Mouse (Mus musculus) midbrain, embryonic 15.5 days (tissue): ENCODE results near the gene Nlrc5. TPM values are rescaled to one million over a fixed set of nuclear protein-coding genes. Genes with fewer than 3 reads are reported as not detected.
A peak's percentile ranks its signal among the peaks of the same experiment; 100 is the strongest.

Experiments used
- ATAC-seq: fragments of 200-750 bp; cut with Nextera tagmentation; replicated peaks from 2 replicates; pipeline ENCODE4 v1.8.0; 2017; ENCODE audit warnings: moderate TSS enrichment
- H3K27ac ChIP-seq: fragments of 300-500 bp; sonication (generic); 2 replicates; pipeline ENCODE4 v1.5.1; 2015; ENCODE audit warnings: mild to moderate bottlenecking, inconsistent platforms
- H3K27me3 ChIP-seq: fragments of 300-500 bp; sonication (generic); replicated peaks from 2 replicates; pipeline ENCODE4 v1.6.1; 2015; ENCODE audit warnings: inconsistent platforms
- H3K36me3 ChIP-seq: fragments of 300-500 bp; sonication (generic); replicated peaks from 2 replicates; pipeline ENCODE4 v1.6.1; 2015; ENCODE audit warnings: inconsistent platforms
- H3K4me1 ChIP-seq: fragments of 300-500 bp; sonication (generic); 2 replicates; pipeline ENCODE4 v1.6.1; 2015; ENCODE audit warnings: inconsistent platforms
- H3K4me2 ChIP-seq: fragments of 300-500 bp; sonication (generic); 2 replicates; pipeline ENCODE4 v1.6.1; 2015; ENCODE audit warnings: inconsistent platforms, mild to moderate bottlenecking, moderate library complexity
- H3K4me3 ChIP-seq: fragments of 300-500 bp; sonication (generic); 2 replicates; pipeline ENCODE4 v1.5.1; 2015; ENCODE audit warnings: mild to moderate bottlenecking, inconsistent platforms
- H3K9ac ChIP-seq: fragments of 300-500 bp; sonication (generic); 2 replicates; pipeline ENCODE4 v1.6.1; 2015; ENCODE audit warnings: mild to moderate bottlenecking, inconsistent platforms
- H3K9me3 ChIP-seq: fragments of 300-500 bp; sonication (generic); 2 replicates; pipeline ENCODE4 v1.6.1; 2016; ENCODE audit warnings: inconsistent platforms
- WGBS: fragments of 180-500 bp; shearing (Covaris S2); methylation state at CpG from one replicate; pipeline ENCODE4 v1.1.7; 2015; ENCODE audit warnings: mixed read lengths; 5-methylcytosine and 5-hydroxymethylcytosine counted together
- polyA plus RNA-seq: library from polyadenylated mRNA; unstranded; fragments of >200 nt; fragmentation: Nextera tagmentation; extraction: Ambion mirVana; gene quantifications from 2 replicates; pipeline ENCODE4 v1.2.1, GENCODE M21; 2015

Gene Nlrc5
- polyA plus RNA-seq: 0.45 and 0.52 TPM in 2 replicates

DNA sequence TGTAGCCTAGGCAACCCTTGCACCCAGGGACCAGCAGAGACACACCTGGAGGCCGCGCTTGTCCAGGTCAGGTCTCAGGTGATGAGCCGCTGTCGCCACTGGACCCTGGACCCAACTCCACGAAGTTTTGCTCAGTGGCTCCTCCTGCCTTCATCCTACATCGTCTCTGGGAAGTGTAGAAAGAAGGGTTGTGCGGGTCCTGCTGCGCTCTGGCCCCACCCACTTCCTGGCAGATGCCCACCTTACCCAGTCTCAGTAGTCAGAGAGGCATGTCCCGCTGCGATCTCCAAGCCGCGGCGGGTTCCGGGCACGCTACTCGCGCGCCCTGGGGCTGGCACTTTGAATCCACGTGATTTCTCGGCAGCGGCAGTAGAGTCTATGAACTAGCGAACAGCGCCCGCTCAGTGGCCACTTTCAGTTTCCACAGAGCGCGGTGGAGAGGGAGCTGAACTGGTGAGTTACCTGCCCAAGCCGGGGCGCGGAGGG is at the start of gene Nlrc5:
Gene Nlrc5 (plus strand): TSS at position 376 of the 486 bp plus-strand sequence.
- no peak; the same call in 1 of the 2 replicates for ATAC-seq
- no peaks in the 10 kb centered on the region for H3K36me3 ChIP-seq
- H3K9me3 ChIP-seq: no peaks in the 10 kb centered on the region
- H3K4me2 ChIP-seq: peak within 1 kb of the TSS; percentile 84
- peak within 1 kb of the TSS; percentile 40 for H3K9ac ChIP-seq
- 2% methylated on average over 29 of the region's 29 CpGs for WGBS
- H3K27ac ChIP-seq: no peak within 1 kb of the TSS
- H3K27me3 ChIP-seq: peaks cover 18% of the 10 kb centered on the region
- peak within 1 kb of the TSS; percentile 41 for H3K4me3 ChIP-seq
- peaks cover 9% of the 10 kb centered on the region for H3K4me1 ChIP-seq

DNA sequence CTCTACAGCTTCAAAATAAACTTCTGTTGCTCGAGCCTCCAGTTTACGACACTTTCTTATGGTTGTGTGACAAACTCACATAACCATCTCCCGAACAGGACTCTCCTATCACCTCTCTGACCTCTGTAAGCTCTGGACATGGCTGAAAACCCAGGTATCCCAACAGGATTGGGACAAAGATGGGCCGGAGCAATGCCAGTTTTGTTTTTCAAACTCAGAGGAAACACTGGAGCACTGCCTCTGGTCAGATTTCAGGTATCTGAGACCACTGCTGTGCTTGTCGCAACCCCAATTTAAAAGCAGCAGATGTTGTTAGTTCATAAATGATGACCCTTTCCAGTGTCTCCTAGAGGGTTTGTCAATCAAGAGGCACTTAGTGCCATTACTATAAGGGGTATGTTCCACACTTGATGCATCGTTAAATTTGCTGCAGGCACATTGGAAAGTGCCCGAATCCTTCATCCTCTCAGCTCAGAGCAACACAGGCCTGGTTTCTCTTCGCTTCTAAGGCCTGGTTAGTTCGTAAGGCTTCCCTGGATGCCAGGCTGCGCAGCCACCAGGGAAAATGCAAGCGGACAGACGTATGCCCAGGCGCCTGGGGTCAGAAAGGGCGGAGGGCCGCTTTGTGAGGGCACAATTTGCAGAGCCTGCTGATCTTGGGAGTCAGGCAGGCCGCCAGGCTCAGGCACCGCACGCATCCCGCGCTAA is 48.5 kb upstream of the Nlrc5 start:
- Histone ChIP-seq H3K9me3 (no peaks in the 10 kb centered on the region), H3K9ac (peak overlapping the region; percentile 96), H3K4me2 (peak overlapping the region; percentile 92), H3K4me1 (peaks cover 23% of the 10 kb centered on the region), H3K36me3 (peaks cover 11% of the 10 kb centered on the region), H3K27me3 (no peaks in the 10 kb centered on the region), H3K4me3 (peak overlapping the region; percentile 88), H3K27ac (peak overlapping the region; percentile 95)
- WGBS: 25% methylated on average over 20 of the region's 20 CpGs
- peak; percentile 46 for ATAC-seq

DNA sequence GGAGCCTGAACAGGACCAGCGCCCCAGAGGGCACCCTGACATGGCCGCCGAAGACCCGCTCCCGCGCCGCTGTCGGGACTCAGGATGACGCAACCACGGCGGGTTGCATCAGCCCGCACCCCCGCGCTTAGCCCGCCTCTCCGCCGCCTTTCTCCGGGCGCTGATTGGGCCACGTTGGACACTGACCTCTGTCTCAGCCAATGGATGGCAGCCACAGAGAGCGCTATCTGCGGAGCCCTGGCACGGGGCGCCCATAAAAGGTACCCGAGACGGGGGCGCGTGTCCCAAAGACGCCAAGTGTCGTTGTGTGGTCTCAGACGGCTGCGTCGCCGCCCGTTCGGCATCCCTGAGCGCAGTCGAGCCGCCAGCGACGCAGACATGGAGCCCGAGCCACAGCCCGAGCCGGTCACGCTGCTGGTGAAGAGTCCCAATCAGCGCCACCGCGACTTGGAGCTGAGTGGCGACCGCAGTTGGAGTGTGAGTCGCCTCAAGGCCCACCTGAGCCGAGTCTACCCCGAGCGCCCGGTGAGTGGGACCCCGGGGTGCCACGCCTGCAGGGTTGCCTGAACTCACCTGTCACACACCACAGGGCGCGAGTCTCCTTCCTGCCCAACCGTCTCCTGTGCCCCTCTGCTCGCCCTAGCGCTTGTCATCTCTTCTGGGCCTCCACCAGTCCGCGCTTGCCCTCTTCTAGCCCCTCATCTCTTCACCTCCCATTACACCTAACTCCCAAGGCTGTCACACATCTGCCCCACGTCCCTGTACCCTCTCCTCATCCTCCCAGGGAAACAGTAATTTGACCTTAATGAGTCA is 47.7 kb upstream of the Nlrc5 start, which contains the start of gene Herpud1:
Gene Herpud1 (plus strand): TSS at position 225 of the 813 bp plus-strand sequence.
- peak within 1 kb of the TSS; percentile 95 for H3K27ac ChIP-seq
- peak within 1 kb of the TSS; percentile 96 for H3K9ac ChIP-seq
- no peaks in the 10 kb centered on the region for H3K27me3 ChIP-seq
- ATAC-seq: peak; percentile 99
- H3K4me3 ChIP-seq: peak within 1 kb of the TSS; percentile 88
- under 1% methylated on average over 65 of the region's 65 CpGs for WGBS
- peak within 1 kb of the TSS; percentile 92 for H3K4me2 ChIP-seq
- H3K36me3 ChIP-seq: peaks cover 18% of the 10 kb centered on the region
- peaks cover 23% of the 10 kb centered on the region for H3K4me1 ChIP-seq
- H3K9me3 ChIP-seq: no peaks in the 10 kb centered on the region

DNA sequence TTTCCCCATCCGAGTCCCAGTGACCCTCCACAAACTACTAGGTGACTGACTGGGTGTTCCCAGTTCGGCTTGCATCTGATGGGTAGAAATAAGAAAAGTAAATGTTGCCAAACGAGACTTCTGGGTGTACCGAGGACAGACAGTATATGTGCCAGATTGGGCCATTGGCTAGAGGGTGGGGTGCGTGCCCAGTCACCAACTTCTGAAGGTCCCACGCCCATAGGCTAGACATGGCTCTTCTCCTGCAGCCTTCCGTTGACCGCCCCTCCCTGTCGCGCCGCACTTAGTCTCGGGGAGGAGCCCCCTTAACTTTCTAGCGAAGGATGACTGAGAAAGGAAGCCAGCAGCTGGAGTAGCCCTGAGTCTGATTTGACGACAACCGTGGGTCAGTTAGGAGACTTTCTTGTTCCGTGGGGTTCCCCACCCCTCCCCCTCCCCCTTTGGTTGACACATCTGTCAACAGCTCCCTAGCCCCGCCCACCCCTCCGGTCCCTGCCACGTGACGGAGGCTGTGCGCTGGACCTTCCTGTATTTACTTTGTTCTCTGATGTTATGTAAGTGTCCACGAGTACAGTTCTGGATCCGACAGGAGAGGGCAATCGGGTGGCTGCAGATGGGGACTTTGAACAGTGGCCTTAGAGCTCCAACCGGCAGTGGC is 47.0 kb upstream of the Nlrc5 start:
- H3K4me2 ChIP-seq: peak overlapping the region; percentile 92
- H3K9ac ChIP-seq: peak overlapping the region; percentile 96
- peak overlapping the region; percentile 88 for H3K4me3 ChIP-seq
- H3K27ac ChIP-seq: peak overlapping the region; percentile 95
- peaks cover 26% of the 10 kb centered on the region for H3K36me3 ChIP-seq
- H3K9me3 ChIP-seq: no peaks in the 10 kb centered on the region
- ATAC-seq: peak; percentile 35
- H3K27me3 ChIP-seq: no peaks in the 10 kb centered on the region
- WGBS: under 1% methylated on average over 25 of the region's 25 CpGs
- peaks cover 23% of the 10 kb centered on the region for H3K4me1 ChIP-seq

DNA sequence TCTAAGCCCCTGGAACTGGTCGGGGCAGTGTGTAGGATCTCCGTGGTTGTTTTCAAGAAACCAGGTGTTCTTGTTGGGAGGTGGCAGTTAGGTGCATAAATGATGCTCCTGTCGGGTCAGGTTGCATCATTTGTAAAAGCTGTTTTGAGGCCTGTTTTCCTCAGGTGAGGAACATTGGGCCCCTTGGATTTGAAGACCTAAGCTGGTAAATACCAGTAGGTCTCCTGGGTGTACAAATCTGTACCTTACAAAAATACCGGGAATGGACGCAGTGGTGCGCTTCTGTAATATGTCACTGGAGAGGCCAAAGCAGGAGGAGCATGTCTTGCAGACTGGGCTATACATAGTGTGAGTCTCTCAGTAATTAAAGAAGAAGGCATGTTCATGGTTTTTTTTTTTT is 46.4 kb upstream of the Nlrc5 start:
- Histone ChIP-seq H3K4me2 (peak overlapping the region; percentile 92), H3K4me1 (peaks cover 23% of the 10 kb centered on the region), H3K9ac (peak overlapping the region; percentile 96), H3K36me3 (peaks cover 31% of the 10 kb centered on the region), H3K27ac (0 out of 2 replicates have a peak overlapping the region, but pooled peaks have one; percentile 6), H3K9me3 (no peaks in the 10 kb centered on the region), H3K27me3 (no peaks in the 10 kb centered on the region), H3K4me3 (peak overlapping the region; percentile 88)
- 35% methylated on average over 6 of the region's 6 CpGs for WGBS
- no peak for ATAC-seq

DNA sequence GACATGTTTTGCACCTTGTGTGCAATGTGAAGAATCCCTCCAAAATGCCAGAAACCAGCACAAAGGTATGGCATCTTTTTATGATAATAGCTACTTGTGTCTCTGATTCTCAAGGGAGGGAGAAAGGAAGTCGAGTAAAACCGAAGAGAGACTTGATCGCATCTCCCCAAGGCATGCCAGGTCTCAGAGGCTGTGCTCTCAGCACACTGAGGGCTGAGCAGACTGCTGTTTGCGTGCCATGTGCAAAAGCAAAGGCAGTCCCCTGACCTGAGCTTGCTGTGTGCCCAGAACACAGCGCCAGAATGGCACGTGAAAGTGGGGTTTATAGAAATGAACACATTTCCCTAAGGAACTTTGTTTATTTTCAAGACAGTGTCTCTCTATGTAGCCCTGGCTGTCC is 44.6 kb upstream of the Nlrc5 start:
- H3K9me3 ChIP-seq: no peaks in the 10 kb centered on the region
- no peaks in the 10 kb centered on the region for H3K27me3 ChIP-seq
- no peak for ATAC-seq
- peaks cover 39% of the 10 kb centered on the region for H3K36me3 ChIP-seq
- no peak overlapping the region for H3K4me2 ChIP-seq
- WGBS: 93% methylated on average over 6 of the region's 6 CpGs
- H3K9ac ChIP-seq: no peak overlapping the region
- no peak overlapping the region for H3K27ac ChIP-seq
- no peak overlapping the region for H3K4me3 ChIP-seq
- peaks cover 23% of the 10 kb centered on the region for H3K4me1 ChIP-seq

DNA sequence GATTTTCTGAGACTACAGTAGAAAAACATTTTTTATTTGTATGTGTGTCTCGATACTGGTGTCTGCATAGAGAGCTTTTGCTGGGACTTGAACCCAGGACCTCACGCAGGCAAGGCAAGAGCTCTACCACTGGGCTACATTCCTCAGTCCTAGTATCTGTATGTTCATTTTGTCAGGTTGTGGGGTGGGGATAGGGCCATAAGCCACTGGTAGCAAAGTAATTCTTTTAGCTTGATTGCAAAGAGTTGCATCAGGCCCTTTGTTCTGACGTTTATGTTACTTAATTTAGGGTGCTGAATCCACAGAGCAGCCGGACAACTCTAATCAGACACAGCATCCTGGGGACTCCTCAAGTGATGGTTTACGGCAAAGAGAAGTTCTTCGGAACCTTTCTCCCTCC is 43.7 kb upstream of the Nlrc5 start:
- H3K36me3 ChIP-seq: peaks cover 47% of the 10 kb centered on the region
- no peak for ATAC-seq
- no peak overlapping the region for H3K27ac ChIP-seq
- H3K4me3 ChIP-seq: no peak overlapping the region
- H3K9ac ChIP-seq: no peak overlapping the region
- H3K27me3 ChIP-seq: no peaks in the 10 kb centered on the region
- H3K4me2 ChIP-seq: no peak overlapping the region
- H3K4me1 ChIP-seq: peaks cover 22% of the 10 kb centered on the region
- no peaks in the 10 kb centered on the region for H3K9me3 ChIP-seq
- 93% methylated on average over 6 of the region's 6 CpGs for WGBS

DNA sequence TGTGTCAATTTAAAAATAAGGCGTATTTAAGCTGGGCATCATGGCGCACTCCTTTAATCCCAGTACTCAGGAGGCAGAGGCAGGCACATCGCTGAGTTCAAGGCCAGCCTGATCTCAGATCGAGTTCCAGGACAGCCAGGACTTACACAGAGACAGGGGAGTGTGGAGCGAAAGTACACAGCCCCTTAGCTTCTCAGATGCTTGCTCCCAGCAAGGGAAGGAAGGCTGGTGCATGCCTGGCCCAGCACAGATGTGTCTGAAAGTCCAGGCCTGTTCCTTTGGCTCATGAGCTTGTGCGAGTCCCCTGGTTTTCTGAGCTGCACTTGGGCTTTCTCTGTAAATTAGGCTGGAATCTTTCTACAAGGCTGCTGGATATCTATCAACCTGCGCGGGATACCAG is 43.2 kb upstream of the Nlrc5 start:
- ATAC-seq: no peak
- H3K4me3 ChIP-seq: no peak overlapping the region
- peaks cover 17% of the 10 kb centered on the region for H3K4me1 ChIP-seq
- no peaks in the 10 kb centered on the region for H3K27me3 ChIP-seq
- WGBS: 95% methylated on average over 8 of the region's 8 CpGs
- H3K36me3 ChIP-seq: peaks cover 50% of the 10 kb centered on the region
- no peak overlapping the region for H3K4me2 ChIP-seq
- no peaks in the 10 kb centered on the region for H3K9me3 ChIP-seq
- H3K9ac ChIP-seq: no peak overlapping the region
- H3K27ac ChIP-seq: no peak overlapping the region

DNA sequence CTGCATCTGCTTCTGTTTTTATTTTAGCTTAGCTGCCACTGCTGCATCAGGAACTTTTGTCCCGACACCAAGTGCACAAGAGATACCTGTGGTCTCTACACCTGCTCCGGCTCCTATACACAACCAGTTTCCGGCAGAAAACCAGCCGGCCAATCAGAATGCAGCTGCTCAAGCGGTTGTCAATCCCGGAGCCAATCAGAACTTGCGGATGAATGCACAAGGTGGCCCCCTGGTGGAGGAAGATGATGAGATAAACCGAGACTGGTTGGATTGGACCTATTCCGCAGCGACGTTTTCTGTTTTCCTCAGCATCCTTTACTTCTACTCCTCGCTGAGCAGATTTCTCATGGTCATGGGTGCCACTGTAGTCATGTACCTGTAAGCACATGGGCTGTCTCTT is 42.0 kb upstream of the Nlrc5 start:
- H3K9me3 ChIP-seq: no peaks in the 10 kb centered on the region
- peaks cover 16% of the 10 kb centered on the region for H3K4me1 ChIP-seq
- 82% methylated on average over 12 of the region's 12 CpGs for WGBS
- H3K27ac ChIP-seq: no peak overlapping the region
- H3K27me3 ChIP-seq: no peaks in the 10 kb centered on the region
- H3K4me3 ChIP-seq: no peak overlapping the region
- H3K4me2 ChIP-seq: no peak overlapping the region
- no peak overlapping the region for H3K9ac ChIP-seq
- ATAC-seq: no peak
- H3K36me3 ChIP-seq: peaks cover 50% of the 10 kb centered on the region

DNA sequence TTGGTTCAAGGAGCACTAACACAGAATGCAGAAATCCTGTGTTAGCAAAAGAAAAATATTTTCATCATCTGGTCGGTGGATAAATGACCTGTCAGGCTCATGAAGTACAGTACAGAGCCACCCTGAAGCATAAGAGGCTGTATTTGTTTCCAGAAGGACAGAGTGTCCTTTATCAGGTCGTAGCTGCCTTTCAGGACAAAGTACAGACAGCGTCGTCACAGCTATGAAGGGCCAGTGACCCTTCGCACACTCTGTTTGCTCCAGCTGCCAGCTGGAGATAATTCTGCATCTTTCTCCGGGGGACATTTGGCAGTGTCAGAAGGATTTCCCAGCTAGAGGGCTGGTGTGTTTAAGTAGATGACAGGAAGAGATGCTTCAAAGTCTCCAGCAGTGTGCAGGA is 41.5 kb upstream of the Nlrc5 start:
- ATAC-seq: no peak
- H3K27ac ChIP-seq: no peak overlapping the region
- no peak overlapping the region for H3K4me2 ChIP-seq
- peaks cover 50% of the 10 kb centered on the region for H3K36me3 ChIP-seq
- 90% methylated on average over 6 of the region's 6 CpGs for WGBS
- H3K9ac ChIP-seq: no peak overlapping the region
- no peaks in the 10 kb centered on the region for H3K27me3 ChIP-seq
- H3K4me3 ChIP-seq: no peak overlapping the region
- peaks cover 13% of the 10 kb centered on the region for H3K4me1 ChIP-seq
- no peaks in the 10 kb centered on the region for H3K9me3 ChIP-seq

DNA sequence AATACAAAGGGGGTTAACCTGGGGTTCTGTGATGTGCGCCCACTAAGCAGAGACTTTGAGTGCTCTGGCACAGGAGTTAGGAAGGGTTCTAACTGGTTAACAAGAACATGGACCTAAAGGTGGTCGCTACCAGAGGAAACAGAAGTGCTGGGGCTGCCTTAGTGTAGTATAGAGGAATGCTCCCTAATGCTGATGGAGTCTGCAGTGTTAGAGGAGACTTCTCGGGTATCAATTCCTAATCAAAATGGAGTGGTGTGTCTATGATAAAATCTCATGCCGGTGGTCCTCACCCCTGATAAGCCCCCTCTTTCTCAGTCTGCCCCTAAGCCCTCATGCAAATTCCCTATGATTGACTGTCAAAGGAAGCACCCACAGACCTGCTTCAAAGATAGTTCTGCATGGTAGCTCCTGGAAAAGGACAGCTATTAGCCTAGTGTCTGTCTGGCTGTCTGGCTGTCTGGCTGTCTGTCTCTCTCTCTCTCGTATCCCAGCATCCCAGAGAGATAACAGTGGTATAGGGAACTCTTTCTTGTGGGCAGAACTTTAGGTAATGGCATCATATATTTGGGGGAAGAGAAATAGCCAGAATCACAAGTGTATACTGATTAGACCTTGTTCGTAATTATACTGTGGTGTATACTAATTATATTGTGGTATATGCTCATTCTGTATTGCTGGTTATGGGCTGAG is 38.2 kb upstream of the Nlrc5 start:
- no peak overlapping the region for H3K27ac ChIP-seq
- no peak for ATAC-seq
- H3K4me3 ChIP-seq: no peak overlapping the region
- 90% methylated on average over 6 of the region's 6 CpGs for WGBS
- H3K4me1 ChIP-seq: no peaks in the 10 kb centered on the region
- no peak overlapping the region for H3K9ac ChIP-seq
- no peak overlapping the region for H3K4me2 ChIP-seq
- no peaks in the 10 kb centered on the region for H3K27me3 ChIP-seq
- no peaks in the 10 kb centered on the region for H3K9me3 ChIP-seq
- peaks cover 35% of the 10 kb centered on the region for H3K36me3 ChIP-seq
